ENCODE assay signal across 8 mouse cellular contexts in genomic region chr14:101949114-101949513, GRCm38 (mm10).
A peak's percentile ranks its signal among the peaks of the same experiment; 100 is the strongest.
DNase-seq lines count a peak whose midpoint lies in the region; ATAC-seq and TF ChIP-seq lines count a peak whose summit lies in the region.

No protein-coding gene starts in this region.

- no peaks in the 10 kb centered on the region for H3K36me3 ChIP-seq in heart, embryonic 11.5 days (ENCODE audit: control insufficient read depth, insufficient read depth, low read length)
- H3K36me3 ChIP-seq in forebrain, embryonic 14.5 days (ENCODE audit: control insufficient read depth, insufficient read depth, low read length): no peaks in the 10 kb centered on the region
- no peaks in the 10 kb centered on the region for H3K36me3 ChIP-seq in liver, postnatal 0 days (replicated peaks; ENCODE audit: insufficient read depth, low read length)

- no peak overlapping the region for H3K4me2 ChIP-seq in heart, embryonic 11.5 days
- no peak overlapping the region for H3K4me2 ChIP-seq in forebrain, embryonic 14.5 days (ENCODE audit: low read length)
- no peak overlapping the region for H3K4me2 ChIP-seq in liver, postnatal 0 days (ENCODE audit: low read depth, low read length)

- ATAC-seq in heart, embryonic 11.5 days (replicated peaks; ENCODE audit: insufficient number of reproducible peaks, low FRiP score, low TSS enrichment): no peak
- ATAC-seq in forebrain, embryonic 14.5 days: peak; percentile 30; the same call in 1 of the 2 replicates
- ATAC-seq in liver, postnatal 0 days: no peak

- TF ChIP-seq EP300 in liver, postnatal 0 days (IDR thresholded peaks at IDR 0.05; ENCODE audit: low read depth): no peak

- no peaks in the 10 kb centered on the region for H3K9me3 ChIP-seq in heart, embryonic 11.5 days (replicated peaks; ENCODE audit: control insufficient read depth, low read length)
- H3K9me3 ChIP-seq in forebrain, embryonic 14.5 days (replicated peaks; ENCODE audit: control insufficient read depth, low read length): no peaks in the 10 kb centered on the region
- H3K9me3 ChIP-seq in liver, postnatal 0 days (ENCODE audit: low read length): no peaks in the 10 kb centered on the region

- no peaks in the 10 kb centered on the region for H3K4me1 ChIP-seq in heart, embryonic 11.5 days (ENCODE audit: control insufficient read depth, insufficient read depth, low read length)
- no peaks in the 10 kb centered on the region for H3K4me1 ChIP-seq in forebrain, embryonic 14.5 days (ENCODE audit: control insufficient read depth, insufficient read depth, low read length)
- no peaks in the 10 kb centered on the region for H3K4me1 ChIP-seq in liver, postnatal 0 days (ENCODE audit: insufficient read depth)

- 49% methylated on average over 2 of the region's 2 CpGs for WGBS in heart, embryonic 11.5 days (ENCODE audit: insufficient replicate concordance)
- WGBS in forebrain, embryonic 14.5 days: 59% methylated on average over 2 of the region's 2 CpGs
- WGBS in liver, postnatal 0 days (ENCODE audit: insufficient replicate concordance): 38% methylated on average over 2 of the region's 2 CpGs

- no peak overlapping the region for H3K9ac ChIP-seq in heart, embryonic 11.5 days (ENCODE audit: low read depth, low read length)
- no peak overlapping the region for H3K9ac ChIP-seq in forebrain, embryonic 14.5 days (ENCODE audit: low read length)
- no peak overlapping the region for H3K9ac ChIP-seq in liver, postnatal 0 days (replicated peaks)

- TF ChIP-seq CTCF in liver, postnatal 0 days (IDR thresholded peaks at IDR 0.05; ENCODE audit: low read depth): peak; percentile 68

- H3K4me3 ChIP-seq in heart, embryonic 11.5 days (ENCODE audit: low read depth, low read length): no peak overlapping the region
- no peak overlapping the region for H3K4me3 ChIP-seq in forebrain, embryonic 14.5 days (ENCODE audit: low read depth, low read length)
- H3K4me3 ChIP-seq in liver, postnatal 0 days (ENCODE audit: low read depth, low read length): no peak overlapping the region

- intact Hi-C loops in left cerebral cortex, postnatal 10 days (cut with DNase I): loop anchor here (5.0 to 10.0 kb wide), 4 partner anchors 164 to 1043 kb away; no protein-coding TSS in a partner anchor

- DNase-seq in heart, adult 11 months: peak; percentile 87
- DNase-seq in urinary bladder, postnatal 14 days (ENCODE audit: low spot score): peak; percentile 15
- DNase-seq in urinary bladder, postnatal 25 days (ENCODE audit: low spot score): no peak
- DNase-seq in forebrain, embryonic 14.5 days (ENCODE audit: low spot score): peak; percentile 60
- peak; percentile 17 for DNase-seq in liver, postnatal 0 days
- DNase-seq in left cerebral cortex, postnatal 10 days (ENCODE audit: extremely low spot score in 1 of 2, low spot score in 2 of 2): no peak
- DNase-seq in ovary, postnatal 36 days (ENCODE audit: low spot score): no peak

- H3K27me3 ChIP-seq in heart, embryonic 11.5 days (ENCODE audit: control insufficient read depth, insufficient read depth, low read length): no peaks in the 10 kb centered on the region
- no peaks in the 10 kb centered on the region for H3K27me3 ChIP-seq in forebrain, embryonic 14.5 days (replicated peaks; ENCODE audit: control insufficient read depth, insufficient read depth, low read length)
- no peaks in the 10 kb centered on the region for H3K27me3 ChIP-seq in liver, postnatal 0 days (ENCODE audit: insufficient read depth, low read length)

- H3K27ac ChIP-seq in heart, embryonic 11.5 days (ENCODE audit: low read depth, low read length): no peak overlapping the region
- H3K27ac ChIP-seq in forebrain, embryonic 14.5 days (ENCODE audit: low read depth, low read length): no peak overlapping the region
- H3K27ac ChIP-seq in liver, postnatal 0 days (ENCODE audit: low read depth): no peak overlapping the region

Comparison
In these comparisons a context has a peak if more than half of its experiments do, and no peak if none do; other contexts are left out.
1. DNase-seq: peak in heart, adult 11 months (single experiment), urinary bladder, postnatal 14 days (single experiment), forebrain, embryonic 14.5 days (single experiment) and liver, postnatal 0 days (single experiment); none in urinary bladder, postnatal 25 days (single experiment), left cerebral cortex, postnatal 10 days (0 of 2) and ovary, postnatal 36 days (single experiment).